In the genomic region with DNA sequence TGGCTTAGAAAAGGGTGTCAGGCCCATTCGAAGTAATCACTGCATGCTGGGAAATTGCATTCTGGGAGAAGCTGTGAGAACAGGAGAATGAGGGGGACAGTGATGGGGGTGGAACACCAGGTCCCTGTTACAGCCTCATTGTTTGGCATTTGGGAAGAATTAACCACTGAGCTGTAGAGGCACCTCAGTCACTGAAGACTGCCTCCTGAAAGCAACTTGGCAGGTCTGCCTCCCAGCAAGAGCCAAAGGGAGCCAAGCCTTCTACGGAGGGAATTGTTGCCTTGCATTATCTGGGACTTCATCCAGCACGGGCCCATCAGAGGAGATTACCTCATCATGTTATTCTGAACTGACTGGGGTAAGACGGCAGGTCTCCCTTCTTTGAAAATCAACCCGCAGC, we compare ENCODE assay signal across 17 mouse cellular contexts.
A peak's percentile ranks its signal among the peaks of the same experiment; 100 is the strongest.
DNase-seq lines count a peak whose midpoint lies in the region; ATAC-seq and TF ChIP-seq lines count a peak whose summit lies in the region.
"Had no signal": no experiment of that assay in that cellular context is flagged by ENCODE, and none has a peak within 500 bp of the region (broad histone marks: within the 10 kb centered on the region; RNA-seq: fewer than 3 reads in every experiment).

No protein-coding gene starts in this region.

- 66% methylated on average over 5 of the region's 5 CpGs for WGBS in hindbrain, embryonic 15.5 days
- 72% methylated on average over 5 of the region's 5 CpGs for WGBS in hindbrain, embryonic 10.5 days

- H3K36me3 ChIP-seq in hindbrain, embryonic 15.5 days, result no peaks in the 10 kb centered on the region
- no peaks in the 10 kb centered on the region for H3K36me3 ChIP-seq in hindbrain, embryonic 10.5 days
- H3K36me3 ChIP-seq: embryonic facial prominence, embryonic 15.5 days had no signal

- no peak for TF ChIP-seq POLR2A in brain, embryonic 14.5 days (IDR thresholded peaks at IDR 0.05; ENCODE audit: borderline replicate concordance, extremely low read depth, insufficient read depth, insufficient read length, poor library complexity, severe bottlenecking)

- no peak overlapping the region for H3K4me2 ChIP-seq in hindbrain, embryonic 15.5 days
- H3K4me2 ChIP-seq: embryonic facial prominence, embryonic 15.5 days; lung, embryonic 14.5 days had no signal

- H3K4me3 ChIP-seq in hindbrain, embryonic 15.5 days, result no peak overlapping the region
- no peak overlapping the region for H3K4me3 ChIP-seq in hindbrain, embryonic 10.5 days
- H3K4me3 ChIP-seq: embryonic facial prominence, embryonic 15.5 days; myocyte had no signal

- no peak for TF ChIP-seq CTCF in brain, embryonic 14.5 days (IDR thresholded peaks at IDR 0.05; ENCODE audit: borderline replicate concordance, extremely low read depth, insufficient read depth, insufficient read length)

- peak; percentile 35 to 38 for DNase-seq in cerebellum, postnatal 36 days
- no peak for DNase-seq in hindbrain, embryonic 10.5 days (ENCODE audit: low spot score)
- peak; percentile 36 for DNase-seq in NIH3T3 (ENCODE audit: low read depth)
- peak; percentile 94 for DNase-seq in brain, embryonic 14.5 days (ENCODE audit: low read depth)
- DNase-seq in thymus, postnatal 36 days, result no peak
- no peak for DNase-seq in ovary, adult 18-20 months (ENCODE audit: low spot score)
- DNase-seq: cerebellum, adult 9-11 months; kidney, adult 18-20 months; kidney, postnatal 4 days; liver; lung, embryonic 14.5 days; thymus, postnatal 4 days had no signal

- no peak; the same call in 1 of the 2 replicates for ATAC-seq in cerebellum, adult (ENCODE audit: insufficient number of reproducible peaks, low FRiP score, low TSS enrichment)
- peak; percentile 45; the same call in 1 of the 2 replicates for ATAC-seq in hindbrain, embryonic 15.5 days (ENCODE audit: low FRiP score, low read depth)
- ATAC-seq: CD4-positive, CD25-positive, alpha-beta regulatory T cell, adult 4 months had no signal

- H3K9me3 ChIP-seq in hindbrain, embryonic 15.5 days, result no peaks in the 10 kb centered on the region
- no peaks in the 10 kb centered on the region for H3K9me3 ChIP-seq in hindbrain, embryonic 10.5 days
- H3K9me3 ChIP-seq: embryonic facial prominence, embryonic 15.5 days had no signal

- no peak overlapping the region for H3K27ac ChIP-seq in hindbrain, embryonic 15.5 days (replicated peaks)
- no peak overlapping the region for H3K27ac ChIP-seq in hindbrain, embryonic 10.5 days
- H3K27ac ChIP-seq: embryonic facial prominence, embryonic 15.5 days had no signal

- H3K27me3 ChIP-seq in hindbrain, embryonic 15.5 days, result no peaks in the 10 kb centered on the region
- H3K27me3 ChIP-seq in hindbrain, embryonic 10.5 days (ENCODE audit: insufficient read depth, poor library complexity, severe bottlenecking), result no peaks in the 10 kb centered on the region
- H3K27me3 ChIP-seq: embryonic facial prominence, embryonic 15.5 days had no signal

- no peaks in the 10 kb centered on the region for H3K4me1 ChIP-seq in hindbrain, embryonic 15.5 days (replicated peaks)
- no peaks in the 10 kb centered on the region for H3K4me1 ChIP-seq in hindbrain, embryonic 10.5 days (replicated peaks)
- H3K4me1 ChIP-seq: embryonic facial prominence, embryonic 15.5 days had no signal

- H3K9ac ChIP-seq in hindbrain, embryonic 15.5 days, result no peak overlapping the region
- H3K9ac ChIP-seq: embryonic facial prominence, embryonic 15.5 days; lung, embryonic 14.5 days had no signal

Comparison
In these comparisons a context has a peak if more than half of its experiments do, and no peak if none do; other contexts are left out.
1. DNase-seq: peak in cerebellum, postnatal 36 days (2 of 2), NIH3T3 (single experiment) and brain, embryonic 14.5 days (single experiment); none in hindbrain, embryonic 10.5 days (single experiment), thymus, postnatal 36 days (0 of 2) and ovary, adult 18-20 months (single experiment).